Mouse (Mus musculus): ENCODE measurements around the gene Pole2. TPM values are rescaled to one million over a fixed set of nuclear protein-coding genes. Genes with fewer than 3 reads are reported as not detected.

The Pole2 gene
- total and polyA plus RNA-seq, 3 experiments, result 14.4 to 89.5 (median 18.0) TPM

- H3K36me3 ChIP-seq (ENCODE audit: control insufficient read depth in 1 of 2, insufficient read depth in 2 of 2, low read length in 2 of 2), result no peaks in the 10 kb centered on the region; a peak in 1 of 4 replicates
- DNase-seq (ENCODE audit: low read depth, low spot score), result no peak
- TF ChIP-seq USF1 (IDR thresholded peaks at IDR 0.05; ENCODE audit: low read depth, low read length) (no peak), POLR2AphosphoS2 (IDR thresholded peaks at IDR 0.05; ENCODE audit: low read length) (no peak), JUND (IDR thresholded peaks at IDR 0.05; ENCODE audit: low read depth, low read length) (no peak), GABPA (IDR thresholded peaks at IDR 0.05; ENCODE audit: low read depth, low read length) (no peak), UBTF (IDR thresholded peaks at IDR 0.05; ENCODE audit: borderline replicate concordance, insufficient read depth, low read depth, low read length) (no peak), ELF1 (IDR thresholded peaks at IDR 0.05; ENCODE audit: low read depth, low read length) (no peak), KAT2A (conservative IDR thresholded peaks at IDR 0.05; ENCODE audit: low read depth, low read length) (no peak), TBP (IDR thresholded peaks at IDR 0.05; ENCODE audit: low read depth, low read length) (no peak), POLR2A (IDR thresholded peaks at IDR 0.05; ENCODE audit: control insufficient read depth in 1 of 2, insufficient read depth in 1 of 2, low read depth in 1 of 2, low read length in 2 of 2, poor library complexity in 1 of 2) (no peak), E2F4 (IDR thresholded peaks at IDR 0.05; ENCODE audit: borderline replicate concordance, low read depth, low read length) (no peak), ZC3H11A (IDR thresholded peaks at IDR 0.05; ENCODE audit: low read depth, low read length) (no peak), SMC3 (IDR thresholded peaks at IDR 0.05; ENCODE audit: low read depth, low read length) (no peak), NRF1 (IDR thresholded peaks at IDR 0.05; ENCODE audit: insufficient read depth, low read depth, low read length, poor library complexity, severe bottlenecking) (no peak), NELFE (IDR thresholded peaks at IDR 0.05; ENCODE audit: low read depth, low read length) (no peak), CHD1 (IDR thresholded peaks at IDR 0.05; ENCODE audit: low read depth, low read length) (no peak)
- H3K9ac ChIP-seq (ENCODE audit: control insufficient read depth, low read depth, low read length, poor library complexity, severe bottlenecking), result no peak overlapping the region
- no peak overlapping the region for H3K27ac ChIP-seq (ENCODE audit: control insufficient read depth, low read depth, low read length)
- no peak overlapping the region for H3K4me3 ChIP-seq (ENCODE audit: control insufficient read depth in 1 of 2, insufficient read depth in 1 of 2, low read depth in 2 of 2, low read length in 2 of 2)
- H3K9me3 ChIP-seq (replicated peaks; ENCODE audit: insufficient read depth, low read length), result no peaks in the 10 kb centered on the region
- no peaks in the 10 kb centered on the region for H3K79me2 ChIP-seq (ENCODE audit: control insufficient read depth, insufficient read depth, low read length, poor library complexity)
- no peaks in the 10 kb centered on the region for H3K27me3 ChIP-seq (ENCODE audit: control insufficient read depth in 1 of 2, insufficient read depth in 2 of 2, low read length in 2 of 2)
- H3K4me1 ChIP-seq (ENCODE audit: control insufficient read depth in 1 of 2, insufficient read depth in 2 of 2, low read length in 2 of 2), result no peaks in the 10 kb centered on the region
Observed at GRCm38 (mm10) chr12:69207926-69208325, 20.1 kb downstream of the Pole2 start.

GRCm38 (mm10) chr12:69207396-69207795, 20.6 kb downstream of the Pole2 start:
- Histone ChIP-seq H3K4me1 (ENCODE audit: control insufficient read depth in 1 of 2, insufficient read depth in 2 of 2, low read length in 2 of 2) (no peaks in the 10 kb centered on the region), H3K79me2 (ENCODE audit: control insufficient read depth, insufficient read depth, low read length, poor library complexity) (no peaks in the 10 kb centered on the region), H3K36me3 (ENCODE audit: control insufficient read depth in 1 of 2, insufficient read depth in 2 of 2, low read length in 2 of 2) (no peaks in the 10 kb centered on the region; a peak in 1 of 4 replicates), H3K4me3 (ENCODE audit: control insufficient read depth in 1 of 2, insufficient read depth in 1 of 2, low read depth in 2 of 2, low read length in 2 of 2) (no peak overlapping the region), H3K27ac (ENCODE audit: control insufficient read depth, low read depth, low read length) (no peak overlapping the region), H3K9me3 (replicated peaks; ENCODE audit: insufficient read depth, low read length) (no peaks in the 10 kb centered on the region), H3K27me3 (ENCODE audit: control insufficient read depth in 1 of 2, insufficient read depth in 2 of 2, low read length in 2 of 2) (no peaks in the 10 kb centered on the region), H3K9ac (ENCODE audit: control insufficient read depth, low read depth, low read length, poor library complexity, severe bottlenecking) (no peak overlapping the region)
- TF ChIP-seq USF2 (IDR thresholded peaks at IDR 0.05; ENCODE audit: borderline replicate concordance in 1 of 2, insufficient read depth in 1 of 2, low read depth in 1 of 2, low read length in 2 of 2) (no peak), EP300 (IDR thresholded peaks at IDR 0.05; ENCODE audit: low read depth in 1 of 2, low read length in 2 of 2) (no peak), SMC3 (IDR thresholded peaks at IDR 0.05; ENCODE audit: low read depth, low read length) (no peak), POLR2AphosphoS5 (IDR thresholded peaks at IDR 0.05; ENCODE audit: borderline replicate concordance, low read depth, low read length) (no peak), HCFC1 (IDR thresholded peaks at IDR 0.05; ENCODE audit: low read depth, low read length) (no peak), TAL1 (IDR thresholded peaks at IDR 0.05; ENCODE audit: low read length) (no peak), MYC (IDR thresholded peaks at IDR 0.05; ENCODE audit: low read depth, low read length) (no peak), TBP (IDR thresholded peaks at IDR 0.05; ENCODE audit: low read depth, low read length) (no peak), BHLHE40 (IDR thresholded peaks at IDR 0.05; ENCODE audit: borderline replicate concordance, low read depth, low read length) (no peak), KAT2A (conservative IDR thresholded peaks at IDR 0.05; ENCODE audit: low read depth, low read length) (no peak), MAFK (IDR thresholded peaks at IDR 0.05; ENCODE audit: borderline replicate concordance, low read depth, low read length) (no peak), NRF1 (IDR thresholded peaks at IDR 0.05; ENCODE audit: insufficient read depth, low read depth, low read length, poor library complexity, severe bottlenecking) (no peak), GATA1 (IDR thresholded peaks at IDR 0.05; ENCODE audit: low read depth, low read length) (no peak), RCOR1 (IDR thresholded peaks at IDR 0.05; ENCODE audit: low read depth, low read length) (no peak), JUND (IDR thresholded peaks at IDR 0.05; ENCODE audit: low read depth, low read length) (no peak)
- DNase-seq (ENCODE audit: low read depth, low spot score), result no peak

Data from MEL (cell line).